Mouse (Mus musculus): Measurements from ENCODE around the gene Cit. TPM values are rescaled to one million over a fixed set of nuclear protein-coding genes. Genes with fewer than 3 reads are reported as not detected.
A peak's percentile ranks its signal among the peaks of the same experiment; 100 is the strongest.

Cit gene
- total RNA-seq, 1 experiment from 2014 or later: 51.2 TPM

DNA sequence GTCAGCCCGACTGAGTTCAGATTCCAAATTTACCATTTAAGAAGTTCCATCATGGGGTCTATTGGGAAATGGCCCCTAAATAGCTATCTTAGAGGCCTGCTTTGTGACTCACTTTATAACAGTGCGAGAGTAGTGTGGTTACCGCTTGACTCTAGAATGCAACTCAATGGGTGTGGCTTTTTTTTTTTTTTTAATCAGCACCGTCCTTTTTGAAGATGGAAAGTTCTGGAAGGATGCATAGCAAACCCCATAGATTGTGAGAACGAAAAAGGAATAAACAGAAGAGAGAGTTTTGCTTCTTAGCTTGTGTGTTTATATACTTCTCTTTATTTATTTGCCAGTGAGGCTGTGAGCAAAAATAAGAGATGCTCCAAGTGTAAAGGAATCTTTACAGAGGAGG lies 181.0 kb downstream of the Cit start:
- ATAC-seq (replicated peaks; ENCODE audit: low read depth, poor library complexity, severe bottlenecking): no peak

DNA sequence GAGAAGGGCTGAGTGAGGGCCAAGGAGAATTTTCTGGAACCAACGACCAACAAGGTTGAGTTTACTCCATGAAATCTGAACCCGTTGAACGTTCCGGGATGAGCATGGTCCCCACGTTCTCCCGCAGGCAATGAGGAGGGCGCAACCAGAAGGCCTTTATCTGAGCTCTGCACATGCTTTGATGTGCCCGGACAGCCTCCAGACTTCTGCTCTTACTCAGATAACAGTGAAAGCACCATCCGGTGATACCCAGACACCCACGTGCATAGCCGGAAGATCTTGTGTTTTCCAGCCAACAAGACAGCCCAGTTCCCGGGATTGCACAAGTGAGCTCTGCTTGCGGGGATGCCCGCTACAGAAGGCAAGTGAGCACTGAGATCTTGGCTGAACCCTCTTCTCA lies 181.5 kb downstream of the Cit start:
- peak; percentile 33 for ATAC-seq (replicated peaks; ENCODE audit: low read depth, poor library complexity, severe bottlenecking)

DNA sequence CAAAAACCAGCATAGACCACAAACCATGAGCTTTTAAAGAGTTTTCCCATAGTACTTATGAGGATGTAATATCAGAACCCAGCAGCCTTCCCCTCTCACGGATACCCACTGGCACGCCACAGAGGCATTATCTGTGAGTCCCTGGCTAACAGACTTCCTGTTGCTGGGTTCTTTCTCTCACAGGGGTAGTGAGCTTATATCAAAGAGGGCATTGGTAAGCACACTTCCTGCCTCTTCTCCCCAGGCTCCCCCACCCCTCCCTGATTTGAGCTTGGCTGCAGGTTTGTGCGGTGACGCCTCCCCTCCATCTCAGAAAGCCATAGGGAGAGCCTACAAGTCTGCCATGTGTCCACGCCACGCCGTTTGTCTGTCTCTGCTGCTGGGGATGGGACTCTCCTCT lies 184.0 kb downstream of the Cit start:
- ATAC-seq (replicated peaks; ENCODE audit: low read depth, poor library complexity, severe bottlenecking): peak; percentile 75

- ATAC-seq (replicated peaks; ENCODE audit: low read depth, poor library complexity, severe bottlenecking): no peak
These were observed 185.6 kb downstream of the Cit start for GRCm38 (mm10) chr5:116030566-116031189.

GRCm38 (mm10) chr5:116031190-116031577 lies 186.1 kb downstream of the Cit start:
- ATAC-seq (replicated peaks; ENCODE audit: low read depth, poor library complexity, severe bottlenecking): peak; percentile 29

DNA sequence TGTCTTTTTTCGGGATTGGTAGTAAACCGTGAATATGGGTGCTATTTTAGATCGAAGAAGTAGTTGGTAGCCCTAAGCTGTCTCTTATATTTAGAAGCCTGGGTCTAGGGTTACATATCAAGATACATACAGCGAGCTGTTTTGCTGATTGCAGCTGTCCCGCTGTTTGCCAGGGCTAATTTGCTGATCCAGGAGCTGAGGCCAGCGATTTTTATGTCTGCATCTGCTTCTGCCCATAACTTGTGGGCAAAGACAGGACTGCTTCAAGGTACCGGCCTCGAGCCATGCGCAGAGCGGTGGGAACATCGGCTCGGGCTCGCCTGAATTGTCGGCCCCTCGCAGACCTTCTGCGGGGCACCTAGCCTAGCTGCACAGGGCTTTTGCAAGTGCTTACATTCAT lies 191.4 kb downstream of the Cit start:
- ATAC-seq (replicated peaks; ENCODE audit: low read depth, poor library complexity, severe bottlenecking): no peak

- ATAC-seq (replicated peaks; ENCODE audit: low read depth, poor library complexity, severe bottlenecking): no peak
These were observed 192.7 kb downstream of the Cit start for GRCm38 (mm10) chr5:116037731-116038130.

DNA sequence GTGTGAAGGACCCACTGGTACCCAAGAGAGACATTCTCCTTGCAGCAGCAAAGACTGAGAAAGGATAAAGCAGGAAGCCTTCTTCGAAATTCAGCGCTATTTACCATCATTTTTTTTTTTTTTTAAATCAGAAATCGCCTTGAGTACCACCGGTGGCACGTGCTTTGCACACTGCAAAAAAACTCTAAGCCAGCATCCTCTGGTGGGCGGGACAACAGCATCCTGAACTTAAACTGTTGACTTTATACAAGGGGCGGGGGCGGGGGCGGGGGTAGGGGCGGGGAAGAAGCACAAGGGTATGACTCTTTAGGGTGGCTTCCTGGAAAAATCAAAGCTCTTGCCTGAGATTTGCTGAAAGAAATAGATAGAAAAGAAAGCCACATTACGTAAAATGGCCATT lies 194.6 kb downstream of the Cit start:
- no peak for ATAC-seq (replicated peaks; ENCODE audit: low read depth, poor library complexity, severe bottlenecking)

DNA sequence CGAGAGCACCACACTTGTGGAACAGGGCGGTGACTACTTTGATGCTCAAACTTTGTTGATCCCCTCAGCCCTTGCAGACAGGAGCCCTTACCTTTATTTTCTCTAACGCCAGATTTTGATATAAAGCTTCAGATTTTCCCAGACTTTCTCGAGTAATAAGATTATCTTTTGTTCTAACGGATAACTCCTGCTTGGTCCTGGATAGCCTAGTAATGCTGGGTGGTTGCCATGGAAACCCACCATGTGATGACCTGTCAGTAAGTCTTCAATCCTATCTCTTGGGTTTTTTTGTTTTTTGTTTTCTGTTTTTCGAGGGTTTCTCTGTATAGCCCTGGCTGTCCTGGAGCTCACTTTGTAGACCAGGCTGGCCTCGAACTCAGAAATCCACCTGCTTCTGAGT lies 197.2 kb downstream of the Cit start:
- no peak for ATAC-seq (replicated peaks; ENCODE audit: low read depth, poor library complexity, severe bottlenecking)

DNA sequence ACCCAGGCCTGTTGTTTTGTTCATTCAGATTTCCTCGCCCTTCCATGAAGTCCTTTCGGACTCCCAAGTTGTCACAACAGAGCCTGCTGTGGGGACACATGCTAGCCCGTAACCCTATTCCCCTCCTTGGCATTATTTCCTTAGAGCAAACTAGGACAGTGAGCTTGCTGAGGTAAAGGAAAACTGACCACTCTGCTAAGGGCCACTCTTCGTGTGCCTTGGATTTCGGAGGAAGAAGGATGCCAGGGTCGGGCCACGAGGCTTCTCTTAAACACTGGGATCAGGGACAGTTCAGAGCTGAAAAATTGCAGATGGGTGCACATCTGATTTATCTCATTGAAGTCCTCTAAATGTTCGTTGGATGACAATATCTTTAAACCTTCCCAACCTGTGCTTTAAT lies 200.5 kb downstream of the Cit start:
- ATAC-seq (replicated peaks; ENCODE audit: low read depth, poor library complexity, severe bottlenecking): no peak

- no peak for ATAC-seq (replicated peaks; ENCODE audit: low read depth, poor library complexity, severe bottlenecking)
These were observed 201.2 kb downstream of the Cit start for GRCm38 (mm10) chr5:116046246-116046645.

DNA sequence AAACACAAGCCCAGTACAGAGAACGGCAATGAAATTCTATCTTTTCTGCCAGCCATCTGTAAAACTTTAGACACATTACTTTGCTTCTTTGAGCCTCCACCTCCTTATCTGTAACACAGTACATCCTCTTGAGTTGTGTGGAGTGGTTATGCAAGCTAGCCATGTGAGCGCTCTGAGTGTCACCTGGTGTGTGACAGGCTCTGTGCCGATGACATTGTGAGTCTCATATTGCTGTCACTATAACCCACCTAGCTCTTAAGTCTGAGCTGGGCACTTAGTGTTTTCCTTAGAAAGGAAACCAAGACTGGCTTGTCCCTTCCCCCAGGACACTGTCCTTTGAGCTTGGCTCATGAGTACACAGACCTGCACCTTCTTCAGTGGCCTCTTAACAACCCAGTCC lies 203.2 kb downstream of the Cit start:
- no peak for ATAC-seq (replicated peaks; ENCODE audit: low read depth, poor library complexity, severe bottlenecking)

DNA sequence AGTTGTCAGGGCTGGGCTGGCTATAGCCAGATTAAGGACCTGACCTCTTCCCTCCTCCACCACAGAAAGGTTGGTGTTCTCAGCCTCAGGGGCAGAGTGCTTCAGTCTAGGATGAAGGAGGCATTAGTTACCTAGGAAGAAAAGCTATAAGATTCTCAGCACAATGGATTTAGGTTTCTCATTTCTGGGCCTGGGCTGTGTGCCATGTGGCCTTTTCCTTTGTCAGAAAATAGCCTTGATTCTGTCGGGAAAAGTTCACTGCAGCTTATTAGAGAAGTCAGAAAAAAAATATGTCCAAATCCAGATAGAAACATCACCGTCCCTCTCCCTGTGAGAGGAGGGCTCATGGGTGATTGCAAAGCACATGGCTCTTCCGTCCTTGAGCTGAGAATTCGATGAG lies 204.7 kb downstream of the Cit start:
- ATAC-seq (replicated peaks; ENCODE audit: low read depth, poor library complexity, severe bottlenecking): no peak

DNA sequence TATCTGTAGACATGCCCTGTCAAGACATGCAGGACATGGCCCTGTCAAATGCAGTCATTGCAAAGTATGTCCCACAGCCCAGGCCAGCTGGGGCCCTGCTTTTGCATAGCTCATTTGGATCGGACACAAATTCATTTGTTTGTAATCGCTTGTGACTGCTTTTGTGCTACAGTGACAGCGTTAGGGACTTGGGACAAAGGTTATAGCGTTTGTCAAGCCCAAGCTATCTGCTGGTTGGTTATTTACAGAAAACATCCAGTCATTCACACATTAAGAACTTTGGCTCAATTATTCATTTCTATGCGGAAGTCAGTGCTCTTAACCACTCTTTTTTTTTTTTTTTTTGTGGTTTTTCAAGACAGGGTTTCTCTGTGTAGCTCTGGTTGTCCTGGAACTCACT lies 207.1 kb downstream of the Cit start:
- ATAC-seq (replicated peaks; ENCODE audit: low read depth, poor library complexity, severe bottlenecking): no peak

GRCm38 (mm10) chr5:116052826-116053225 lies 207.7 kb downstream of the Cit start:
- ATAC-seq (replicated peaks; ENCODE audit: low read depth, poor library complexity, severe bottlenecking): no peak

Other genes starting within 250 kb of the Cit start
- gene Rab35, start 213.4 kb upstream of the Cit start, total RNA-seq (2017): 38.2 and 38.4 TPM in 2 replicates
- gene Bicdl1, start 113.7 kb upstream of the Cit start, total RNA-seq (2017): 0.87 and 3.0 TPM in 2 replicates
- 41.1 and 53.9 TPM in 2 replicates for gene Prkab1, start 179.2 kb downstream of the Cit start, total RNA-seq (2017)
- gene Tmem233, start 238.0 kb downstream of the Cit start, total RNA-seq (2017): not detected in 2 replicates